Mouse (Mus musculus): Measurements from ENCODE around the gene Mgll. TPM values are rescaled to one million over a fixed set of nuclear protein-coding genes. Genes with fewer than 3 reads are reported as not detected.
A peak's percentile ranks its signal among the peaks of the same experiment; 100 is the strongest.

The Mgll gene
- polyA plus RNA-seq, 1 experiment from 2014 or later: 29.1 TPM

DNA sequence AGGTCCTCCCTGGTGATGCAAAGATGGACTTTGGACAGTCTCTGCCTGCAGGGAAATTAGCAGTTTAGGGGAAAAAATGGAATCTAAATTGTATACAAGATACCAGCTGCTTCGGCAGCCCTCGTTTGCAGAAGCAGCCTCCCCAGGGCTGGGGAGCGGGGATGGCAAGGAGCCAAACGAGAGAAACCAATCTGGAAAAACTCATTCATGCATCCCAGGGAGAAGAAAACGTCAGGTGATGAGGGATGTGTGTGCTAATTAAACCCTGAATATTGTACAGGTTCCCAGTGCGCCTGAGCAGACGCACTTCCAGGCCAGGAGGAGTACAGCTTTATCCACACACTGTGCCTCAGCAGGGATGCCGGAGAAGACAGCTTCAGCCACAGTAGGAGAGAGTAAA, 147.3 kb downstream of the Mgll start:
- H3K4me3 ChIP-seq (ENCODE audit: low read depth, low read length): no peak overlapping the region
- H3K9ac ChIP-seq (ENCODE audit: low read depth, low read length): no peak overlapping the region
- 0 out of 2 replicates have a peak overlapping the region, but pooled peaks have one; percentile 20 for H3K4me2 ChIP-seq (ENCODE audit: low read depth, low read length)
- DNase-seq (ENCODE audit: low spot score) (peak; percentile 82), ATAC-seq (ENCODE audit: low read depth) (peak; percentile 16; the same call in 1 of the 2 replicates)
- H3K36me3 ChIP-seq (ENCODE audit: control insufficient read depth, insufficient read depth, low read length): no peaks in the 10 kb centered on the region
- no peaks in the 10 kb centered on the region for H3K27me3 ChIP-seq (replicated peaks; ENCODE audit: control insufficient read depth, insufficient read depth, low read length)
- H3K4me1 ChIP-seq (ENCODE audit: control insufficient read depth, insufficient read depth, low read length): peaks cover 10% of the 10 kb centered on the region
- H3K27ac ChIP-seq (replicated peaks; ENCODE audit: low read depth, low read length): no peak overlapping the region; the same call in 1 of the 2 replicates
- WGBS: 40% methylated on average over 8 of the region's 8 CpGs
- no peaks in the 10 kb centered on the region for H3K9me3 ChIP-seq (ENCODE audit: control insufficient read depth, low read length)

DNA sequence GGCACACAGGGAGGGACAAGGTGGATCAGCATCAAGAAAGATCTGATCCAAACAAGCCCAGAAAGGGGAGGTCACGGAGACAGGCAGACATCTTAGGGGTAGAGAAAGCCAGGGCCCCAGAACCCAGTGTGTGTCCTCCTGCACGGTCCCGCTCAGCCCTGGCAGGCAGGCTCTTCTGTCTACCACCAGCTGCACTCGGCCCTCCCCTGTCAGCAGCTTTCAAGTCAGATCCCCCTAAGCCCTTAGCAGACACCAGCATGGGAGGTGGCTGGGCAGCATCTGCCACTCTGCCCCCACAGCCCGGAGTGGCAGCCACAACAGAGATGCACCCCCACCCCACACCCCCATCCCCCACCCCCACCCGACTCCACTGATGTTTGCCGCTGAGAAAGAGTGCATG, 148.6 kb downstream of the Mgll start:
- ATAC-seq (ENCODE audit: low read depth) (peak; percentile 19; the same call in 1 of the 2 replicates), DNase-seq (ENCODE audit: low spot score) (peak; percentile 31)
- H3K4me1 ChIP-seq (ENCODE audit: control insufficient read depth, insufficient read depth, low read length): peaks cover 10% of the 10 kb centered on the region
- no peak overlapping the region; the same call in 1 of the 2 replicates for H3K27ac ChIP-seq (replicated peaks; ENCODE audit: low read depth, low read length)
- no peaks in the 10 kb centered on the region for H3K9me3 ChIP-seq (ENCODE audit: control insufficient read depth, low read length)
- no peaks in the 10 kb centered on the region for H3K27me3 ChIP-seq (replicated peaks; ENCODE audit: control insufficient read depth, insufficient read depth, low read length)
- peak overlapping the region; percentile 97; the same call in 1 of the 2 replicates for H3K4me2 ChIP-seq (ENCODE audit: low read depth, low read length)
- H3K36me3 ChIP-seq (ENCODE audit: control insufficient read depth, insufficient read depth, low read length): no peaks in the 10 kb centered on the region
- H3K4me3 ChIP-seq (ENCODE audit: low read depth, low read length): no peak overlapping the region
- 26% methylated on average over 7 of the region's 7 CpGs for WGBS
- peak overlapping the region; percentile 26; the same call in 1 of the 2 replicates for H3K9ac ChIP-seq (ENCODE audit: low read depth, low read length)

DNA sequence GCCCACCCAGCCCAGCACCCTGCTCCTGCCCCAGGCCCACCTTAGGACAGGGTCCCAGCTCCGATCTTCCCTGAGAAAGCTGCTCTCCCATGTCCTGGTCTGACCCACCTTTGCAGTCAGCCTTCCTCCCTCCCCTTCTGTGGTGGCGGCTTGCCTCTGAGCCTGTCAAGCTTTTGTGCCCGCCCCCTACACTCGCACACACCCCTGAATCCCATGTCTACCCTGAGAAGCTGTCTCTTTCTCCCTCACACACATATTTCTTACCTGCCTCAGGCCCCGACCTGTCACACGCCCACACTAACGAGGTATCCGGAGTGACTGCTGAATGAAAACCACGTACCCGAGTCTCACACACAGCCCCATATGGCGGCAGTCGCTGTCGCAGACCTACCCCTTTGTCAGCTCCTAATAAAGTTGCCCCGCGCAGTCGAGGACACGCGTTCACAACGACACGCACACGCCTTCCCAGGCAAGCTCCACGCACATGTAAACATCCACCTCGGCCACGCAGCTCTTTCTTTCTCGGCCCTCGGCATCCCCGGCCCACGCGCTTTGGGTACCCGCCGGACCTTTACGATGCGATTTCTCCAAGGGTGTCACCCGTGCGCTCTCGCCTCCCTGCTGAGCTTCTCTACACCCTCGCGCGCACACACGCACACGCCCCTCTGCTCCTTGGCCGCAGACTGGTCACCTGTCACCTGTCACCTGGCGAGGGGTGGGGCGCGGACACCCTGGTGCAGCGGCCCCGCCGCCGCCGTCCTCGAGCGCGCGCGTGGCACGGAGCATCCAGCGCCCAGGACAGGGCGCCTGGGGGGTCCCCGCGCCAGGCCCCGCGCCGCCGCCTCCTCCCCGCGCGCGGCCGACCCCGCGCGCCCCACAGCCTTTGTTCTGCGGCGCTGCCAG, 150.0 kb downstream of the Mgll start:
- peak; percentile 67 for DNase-seq (ENCODE audit: low spot score)
- H3K27me3 ChIP-seq (replicated peaks; ENCODE audit: control insufficient read depth, insufficient read depth, low read length): no peaks in the 10 kb centered on the region

DNA sequence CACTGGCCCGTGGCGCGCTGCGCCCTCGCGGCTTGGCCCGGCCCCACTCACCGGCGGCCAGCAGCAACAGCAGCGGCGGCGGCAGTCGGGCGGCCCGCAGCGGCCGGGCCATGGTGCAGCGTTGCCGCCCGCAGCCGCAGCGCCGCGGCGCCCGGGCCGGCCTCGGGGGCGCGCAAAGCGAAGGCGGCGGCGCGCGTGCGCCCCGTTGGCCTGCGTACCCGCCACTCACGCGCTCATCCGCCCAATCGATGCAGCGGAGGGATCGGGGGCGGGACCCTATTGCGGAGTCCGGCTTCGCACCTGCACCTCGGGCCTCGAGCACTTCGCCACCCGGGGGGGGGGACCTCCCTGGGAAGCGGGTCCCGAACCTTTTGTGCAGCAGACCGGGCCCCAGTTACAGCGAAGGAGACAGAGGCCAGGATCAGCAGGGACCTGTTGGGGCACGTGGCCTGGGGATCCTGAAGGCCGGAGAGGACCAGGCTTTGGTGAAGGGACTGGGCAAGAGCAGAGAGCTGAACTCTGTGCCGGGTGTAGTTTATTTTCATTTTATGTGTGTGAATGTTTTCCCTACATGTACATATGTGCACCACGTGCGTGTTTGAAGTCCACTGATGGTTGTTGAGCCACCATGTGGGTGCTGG, 150.8 kb downstream of the Mgll start, which contains the start of gene Podxl2:
TSS of gene Podxl2 (minus strand) at position 177 of the 641 bp plus-strand sequence.
- no peaks in the 10 kb centered on the region for H3K27me3 ChIP-seq (replicated peaks; ENCODE audit: control insufficient read depth, insufficient read depth, low read length)
- H3K9ac ChIP-seq (ENCODE audit: low read depth, low read length): peak within 1 kb of the TSS; percentile 87
- peak within 1 kb of the TSS; percentile 84 for H3K4me3 ChIP-seq (ENCODE audit: low read depth, low read length)
- H3K9me3 ChIP-seq (ENCODE audit: control insufficient read depth, low read length): no peaks in the 10 kb centered on the region
- DNase-seq (ENCODE audit: low spot score): peak; percentile 90
- ATAC-seq (ENCODE audit: low read depth): peak; percentile 78
- H3K4me2 ChIP-seq (ENCODE audit: low read depth, low read length): peak within 1 kb of the TSS; percentile 97
- peak within 1 kb of the TSS; percentile 61; the same call in 1 of the 2 replicates for H3K27ac ChIP-seq (replicated peaks; ENCODE audit: low read depth, low read length)
- H3K4me1 ChIP-seq (ENCODE audit: control insufficient read depth, insufficient read depth, low read length): peaks cover 10% of the 10 kb centered on the region
- no peaks in the 10 kb centered on the region for H3K36me3 ChIP-seq (ENCODE audit: control insufficient read depth, insufficient read depth, low read length)
- WGBS: 17% methylated on average over 15 of the region's 63 CpGs

More for the DNA sequence above, 150.0 kb downstream of the Mgll start:
- Histone ChIP-seq H3K4me2 (ENCODE audit: low read depth, low read length) (peak overlapping the region; percentile 97), H3K27ac (replicated peaks; ENCODE audit: low read depth, low read length) (peak overlapping the region; percentile 61; the same call in 1 of the 2 replicates), H3K9ac (ENCODE audit: low read depth, low read length) (peak overlapping the region; percentile 87), H3K36me3 (ENCODE audit: control insufficient read depth, insufficient read depth, low read length) (no peaks in the 10 kb centered on the region), H3K9me3 (ENCODE audit: control insufficient read depth, low read length) (no peaks in the 10 kb centered on the region), H3K4me1 (ENCODE audit: control insufficient read depth, insufficient read depth, low read length) (peaks cover 10% of the 10 kb centered on the region), H3K4me3 (ENCODE audit: low read depth, low read length) (peak overlapping the region; percentile 84)
- 3% methylated on average over 41 of the region's 74 CpGs for WGBS
- peak; percentile 56 for ATAC-seq (ENCODE audit: low read depth)

Other genes with a start within 250 kb of the Mgll start
- 268 and 278 TPM in 2 replicates for gene Sec61a1, start 205.5 kb upstream of the Mgll start, polyA plus RNA-seq (2014; fragmentation: Nextera tagmentation; extraction: Ambion mirVana)
- gene Kbtbd12, start 86.5 kb upstream of the Mgll start, polyA plus RNA-seq (2014; fragmentation: Nextera tagmentation; extraction: Ambion mirVana): 3.7 TPM in 2 replicates
- 21.0 and 25.9 TPM in 2 replicates for gene Abtb1, start 117.6 kb downstream of the Mgll start, polyA plus RNA-seq (2014; fragmentation: Nextera tagmentation; extraction: Ambion mirVana)
- 83.4 and 95.9 TPM in 2 replicates for gene Podxl2, start 150.6 kb downstream of the Mgll start, polyA plus RNA-seq (2014; fragmentation: Nextera tagmentation; extraction: Ambion mirVana)
- 94.6 and 117 TPM in 2 replicates for gene Mcm2, start 174.4 kb downstream of the Mgll start, polyA plus RNA-seq (2014; fragmentation: Nextera tagmentation; extraction: Ambion mirVana)
- gene Tpra1, start 177.8 kb downstream of the Mgll start, polyA plus RNA-seq (2014; fragmentation: Nextera tagmentation; extraction: Ambion mirVana): 44.9 and 52.1 TPM in 2 replicates